Comparison of ENCODE assay signal across 20 mouse cellular contexts in genomic region chr4:44533286-44533685, GRCm38 (mm10).
DNase-seq lines count a peak whose midpoint lies in the region; ATAC-seq lines count a peak whose summit lies in the region.
"Had no signal": no experiment of that assay in that cellular context is flagged by ENCODE, and none has a peak within 500 bp of the region (broad histone marks: within the 10 kb centered on the region; RNA-seq: fewer than 3 reads in every experiment).

No protein-coding gene starts in this region.

- ATAC-seq in midbrain, embryonic 14.5 days (ENCODE audit: low FRiP score, low TSS enrichment), result no peak
- ATAC-seq: forebrain, embryonic 14.5 days; forebrain, embryonic 16.5 days had no signal

- WGBS in midbrain, embryonic 14.5 days, result 88% methylated on average over 5 of the region's 5 CpGs
- 83% methylated on average over 5 of the region's 5 CpGs for WGBS in midbrain, embryonic 10.5 days

- peaks cover 13% of the 10 kb centered on the region for H3K4me1 ChIP-seq in midbrain, embryonic 14.5 days (ENCODE audit: control insufficient read depth, insufficient read depth, low read length)
- H3K4me1 ChIP-seq in midbrain, embryonic 10.5 days, result peaks cover 26% of the 10 kb centered on the region
- H3K4me1 ChIP-seq: embryonic facial prominence, embryonic 15.5 days had no signal

- H3K9me3 ChIP-seq in midbrain, embryonic 14.5 days (ENCODE audit: control insufficient read depth, low read length), result no peaks in the 10 kb centered on the region
- H3K9me3 ChIP-seq in midbrain, embryonic 10.5 days (replicated peaks), result no peaks in the 10 kb centered on the region
- H3K9me3 ChIP-seq: embryonic facial prominence, embryonic 13.5 days; embryonic facial prominence, embryonic 15.5 days; forebrain, embryonic 10.5 days; forebrain, embryonic 12.5 days had no signal

- H3K27me3 ChIP-seq in midbrain, embryonic 14.5 days (ENCODE audit: control insufficient read depth, insufficient read depth, low read length), result no peaks in the 10 kb centered on the region
- H3K27me3 ChIP-seq in midbrain, embryonic 10.5 days (ENCODE audit: low read depth, poor library complexity, severe bottlenecking), result peaks cover 6% of the 10 kb centered on the region
- H3K27me3 ChIP-seq: embryonic facial prominence, embryonic 13.5 days; embryonic facial prominence, embryonic 15.5 days had no signal

- H3K4me2 ChIP-seq in midbrain, embryonic 14.5 days (ENCODE audit: low read length), result no peak overlapping the region
- H3K4me2 ChIP-seq: embryonic facial prominence, embryonic 13.5 days; embryonic facial prominence, embryonic 15.5 days; forebrain, embryonic 12.5 days had no signal

- DNase-seq in midbrain, embryonic 14.5 days, result no peak
- no peak for DNase-seq in midbrain, embryonic 10.5 days (ENCODE audit: low spot score)
- peak; percentile 55 for DNase-seq in ES-CJ7 (ENCODE audit: low read depth, low spot score)
- DNase-seq in ZHBTc4 (ENCODE audit: low read depth, low spot score), result peak; percentile 53
- DNase-seq in spleen, postnatal 4 days (ENCODE audit: low spot score in 2 of 2), result no peak
- DNase-seq in lung, postnatal 25 days (ENCODE audit: low spot score), result no peak
- DNase-seq: cerebellum, adult 11 months; cerebellum, adult 18-20 months; cerebellum, adult 8-10 months; cerebellum, adult 9-11 months; cerebellum, postnatal 14 days; cerebellum, postnatal 36 days; embryo, embryonic 11 days had no signal

- H3K27ac ChIP-seq in midbrain, embryonic 14.5 days (replicated peaks; ENCODE audit: low read depth, low read length), result 0 out of 2 replicates have a peak overlapping the region, but pooled peaks have one; percentile 37
- H3K27ac ChIP-seq in midbrain, embryonic 10.5 days (replicated peaks), result no peak overlapping the region
- H3K27ac ChIP-seq: embryonic facial prominence, embryonic 13.5 days; embryonic facial prominence, embryonic 15.5 days; forebrain, embryonic 10.5 days; forebrain, embryonic 12.5 days had no signal

- H3K4me3 ChIP-seq in midbrain, embryonic 14.5 days (replicated peaks; ENCODE audit: low read depth, low read length), result no peak overlapping the region
- H3K4me3 ChIP-seq in midbrain, embryonic 10.5 days, result no peak overlapping the region
- H3K4me3 ChIP-seq: embryonic facial prominence, embryonic 13.5 days; embryonic facial prominence, embryonic 15.5 days; erythroblast, embryonic 14.5 days; forebrain, embryonic 10.5 days; forebrain, embryonic 12.5 days had no signal

- H3K36me3 ChIP-seq in midbrain, embryonic 14.5 days (ENCODE audit: control insufficient read depth, insufficient read depth, low read length), result no peaks in the 10 kb centered on the region
- peaks cover 61% of the 10 kb centered on the region for H3K36me3 ChIP-seq in midbrain, embryonic 10.5 days
- H3K36me3 ChIP-seq: embryonic facial prominence, embryonic 13.5 days; embryonic facial prominence, embryonic 15.5 days; forebrain, embryonic 10.5 days; forebrain, embryonic 12.5 days had no signal

- no peak overlapping the region for H3K9ac ChIP-seq in midbrain, embryonic 14.5 days (replicated peaks; ENCODE audit: low read length)
- H3K9ac ChIP-seq: embryonic facial prominence, embryonic 13.5 days; embryonic facial prominence, embryonic 15.5 days; forebrain, embryonic 12.5 days had no signal

Comparison
In these comparisons a context has a peak if more than half of its experiments do, and no peak if none do; other contexts are left out.
1. DNase-seq: peak in ES-CJ7 (single experiment) and ZHBTc4 (single experiment); none in midbrain, embryonic 14.5 days (single experiment), midbrain, embryonic 10.5 days (single experiment), spleen, postnatal 4 days (0 of 2) and lung, postnatal 25 days (single experiment).